Mouse (Mus musculus) spleen, adult 10 weeks (tissue): ENCODE data around the gene Yipf1. TPM values are rescaled to one million over a fixed set of nuclear protein-coding genes. Genes with fewer than 3 reads are reported as not detected.

Experiments used
- polyA plus RNA-seq: library from polyadenylated mRNA; stranded (reverse); fragments of 350-450 nt; fragmentation: Illumina TruSeq; extraction: RNeasy Lipid Tissue Mini Kit (QIAGEN cat#74804); gene quantifications from one replicate; pipeline ENCODE4 v1.2.3, GENCODE M21; 2015; ENCODE audit warnings: low replicate concordance; ENCODE audit not compliant: insufficient read depth

Yipf1 gene
- 49.2 TPM for polyA plus RNA-seq

DNA sequence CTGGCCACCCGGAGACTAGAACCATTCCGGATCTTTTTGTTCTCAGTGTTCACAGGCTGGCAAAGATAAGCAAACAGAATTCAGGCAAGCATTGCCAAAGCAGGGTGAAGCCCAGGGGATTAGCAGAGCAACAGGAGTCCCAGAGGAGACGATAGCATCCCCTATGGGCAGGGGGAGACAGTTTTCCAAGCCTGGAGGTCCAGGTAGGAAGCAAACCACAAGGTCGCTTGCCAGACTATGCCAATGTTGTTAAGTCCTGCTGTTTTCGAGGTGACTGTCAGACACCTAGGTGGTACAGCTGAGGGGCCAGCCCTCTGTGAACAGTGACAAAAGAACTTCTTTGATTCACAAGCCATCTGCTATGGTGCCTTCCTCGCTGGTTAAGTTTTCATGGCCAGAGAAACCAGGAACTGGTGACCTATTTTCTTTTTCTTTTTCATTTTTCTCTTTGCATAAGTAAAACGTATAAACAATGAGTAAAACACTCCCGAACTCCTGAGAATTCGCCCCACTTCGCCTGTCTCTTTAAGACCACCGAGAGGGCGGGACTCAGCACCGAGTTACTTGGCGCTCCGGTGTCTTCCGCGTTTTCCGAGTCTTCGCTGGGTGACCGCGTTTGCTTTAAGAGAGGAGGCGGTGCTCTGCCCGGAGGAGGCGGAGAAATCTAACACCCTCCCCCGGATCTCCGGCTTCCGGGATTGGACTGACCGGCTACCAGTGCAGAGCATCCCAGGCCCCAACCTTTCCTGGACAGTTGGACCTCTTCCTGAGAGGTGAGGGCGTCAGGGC lies at the start of gene Yipf1:
TSS of gene Yipf1 (plus strand) at position 674 of the 789 bp plus-strand sequence.

DNA sequence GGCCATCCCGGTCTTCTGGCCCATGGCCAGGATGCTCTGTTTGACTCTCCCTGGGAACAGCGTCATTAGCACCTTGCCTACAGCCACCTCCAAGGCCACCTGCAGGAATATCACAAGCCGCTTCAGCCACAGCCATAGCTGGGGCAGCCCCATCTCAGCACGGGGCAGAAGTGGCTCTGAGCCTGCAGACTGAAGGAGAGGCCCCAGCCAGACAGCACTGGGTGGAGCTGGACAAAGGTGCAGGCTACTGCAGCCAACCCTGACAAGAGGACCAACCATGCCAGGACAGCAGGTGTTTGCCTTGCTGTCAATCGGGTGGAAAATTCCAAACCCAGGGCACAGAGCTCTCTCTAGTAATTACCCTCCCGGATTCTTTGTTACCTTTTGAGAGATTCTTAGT lies 7.2 kb upstream of the Yipf1 start, which contains the start of gene Dio1:
TSS of gene Dio1 (minus strand) at position 204 of the 400 bp plus-strand sequence.

DNA sequence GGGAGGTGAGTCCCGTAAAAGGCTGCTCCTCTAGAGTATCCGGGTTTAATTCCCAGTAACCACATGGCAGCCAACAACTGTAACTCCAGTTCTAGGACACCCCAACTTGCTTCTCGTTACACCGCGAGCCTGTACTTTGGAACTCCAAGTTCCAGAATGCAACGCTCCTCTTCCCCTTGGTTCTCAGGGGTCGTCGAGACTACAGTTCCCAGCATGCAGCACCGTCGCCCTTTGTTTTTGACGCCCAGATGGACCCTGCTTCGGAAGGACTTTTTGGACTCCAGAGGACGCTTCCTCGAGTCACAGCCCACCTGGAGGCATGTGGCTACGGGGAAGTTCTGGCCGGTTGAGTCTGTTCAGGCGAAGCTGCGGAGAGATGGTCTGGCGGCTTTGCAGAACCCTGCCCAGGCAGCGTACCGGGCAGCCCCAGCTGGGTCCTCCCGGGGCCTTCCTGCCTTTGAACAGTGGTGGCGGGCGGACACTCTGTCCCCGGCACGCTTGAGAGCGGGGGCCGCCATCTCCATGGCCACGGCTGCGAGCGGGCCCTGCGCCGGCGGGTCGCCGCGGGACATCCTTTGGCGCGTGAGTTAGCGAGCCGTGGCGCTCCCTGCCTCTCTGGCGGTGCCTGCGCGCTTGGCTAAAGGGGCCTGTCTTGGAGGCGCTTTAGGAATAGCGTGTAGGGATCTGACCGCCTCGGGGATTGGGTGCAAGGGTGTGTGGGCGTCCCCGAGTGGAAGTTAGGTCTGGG lies 53.6 kb downstream of the Yipf1 start, which contains the start of gene Ndc1:
TSS of gene Ndc1 (plus strand) at position 218 of the 748 bp plus-strand sequence.

Other genes with a start within 250 kb of the Yipf1 start
- 64.2 TPM for gene Mrpl37, start 247.5 kb upstream of the Yipf1 start, polyA plus RNA-seq
- 8.0 TPM for gene Cyb5rl, start 247.4 kb upstream of the Yipf1 start, polyA plus RNA-seq
- not detected for gene Cdcp2, start 217.5 kb upstream of the Yipf1 start, polyA plus RNA-seq
- 282 TPM for gene Tmem59, start 136.0 kb upstream of the Yipf1 start, polyA plus RNA-seq
- 42.2 TPM for gene Tceanc2, start 135.2 kb upstream of the Yipf1 start, polyA plus RNA-seq
- gene Ldlrad1, start 105.2 kb upstream of the Yipf1 start, polyA plus RNA-seq = not detected
- 40.1 TPM for gene Lrrc42, start 60.8 kb upstream of the Yipf1 start, polyA plus RNA-seq
- gene Hspb11, start 60.8 kb upstream of the Yipf1 start, polyA plus RNA-seq = 33.5 TPM
- gene Dio1, start 7.2 kb upstream of the Yipf1 start, polyA plus RNA-seq = not detected
- 9.5 TPM for gene Ndc1, start 53.4 kb downstream of the Yipf1 start, polyA plus RNA-seq
- gene Glis1, start 120.2 kb downstream of the Yipf1 start, polyA plus RNA-seq = not detected